Comparison of ENCODE assay signal across 8 mouse cellular contexts in genomic region chr4:41506906-41507305, GRCm38 (mm10). TPM values are rescaled to one million over a fixed set of nuclear protein-coding genes. Genes with fewer than 3 reads are reported as not detected.
DNase-seq lines count a peak whose midpoint lies in the region; ATAC-seq and TF ChIP-seq lines count a peak whose summit lies in the region.

No protein-coding gene starts in this region.

- no peaks in the 10 kb centered on the region for H3K4me1 ChIP-seq in embryonic fibroblast, embryonic 13.5 days (ENCODE audit: control insufficient read depth, insufficient read depth, low read length)
- peaks cover 13% of the 10 kb centered on the region; the same call in 1 of the 2 replicates for H3K4me1 ChIP-seq in midbrain, postnatal 0 days (ENCODE audit: insufficient read depth, low read length)

- WGBS in midbrain, postnatal 0 days, result 0% methylated on average over 29 of the region's 29 CpGs

- peak; percentile 64 for ATAC-seq in midbrain, postnatal 0 days (ENCODE audit: low FRiP score)

- H3K4me2 ChIP-seq in midbrain, postnatal 0 days (ENCODE audit: low read depth, low read length, poor library complexity, severe bottlenecking), result peak overlapping the region; percentile 82

- no peak overlapping the region for H3K27ac ChIP-seq in embryonic fibroblast, embryonic 13.5 days (ENCODE audit: insufficient read depth, low read length)
- H3K27ac ChIP-seq in midbrain, postnatal 0 days (ENCODE audit: low read depth, low read length), result peak overlapping the region; percentile 62

- no peak for TF ChIP-seq CTCF in brain, embryonic 14.5 days (IDR thresholded peaks at IDR 0.05; ENCODE audit: borderline replicate concordance, extremely low read depth, insufficient read depth, insufficient read length)
- TF ChIP-seq CTCF in embryonic fibroblast, embryonic 13.5 days (IDR thresholded peaks at IDR 0.05; ENCODE audit: borderline replicate concordance, insufficient read depth, low read length), result no peak
- TF ChIP-seq CTCF in midbrain, postnatal 0 days (IDR thresholded peaks at IDR 0.05), result peak; percentile 28; the same call in 1 of the 2 replicates

- peak; percentile 74; the same call in 1 of the 2 replicates for TF ChIP-seq POLR2A in brain, embryonic 14.5 days (IDR thresholded peaks at IDR 0.05; ENCODE audit: borderline replicate concordance, extremely low read depth, insufficient read depth, insufficient read length, poor library complexity, severe bottlenecking)
- peak; percentile 71 for TF ChIP-seq POLR2A in embryonic fibroblast, embryonic 13.5 days (IDR thresholded peaks at IDR 0.05; ENCODE audit: low read depth, low read length)

- H3K4me3 ChIP-seq in embryonic fibroblast, embryonic 13.5 days (ENCODE audit: insufficient read depth, low read length), result peak overlapping the region; percentile 37
- peak overlapping the region; percentile 43 for H3K4me3 ChIP-seq in midbrain, postnatal 0 days (ENCODE audit: low read depth, low read length)

- no peaks in the 10 kb centered on the region for H3K27me3 ChIP-seq in midbrain, postnatal 0 days (ENCODE audit: insufficient read depth, low read length)

- H3K36me3 ChIP-seq in midbrain, postnatal 0 days (ENCODE audit: insufficient read depth, low read length), result no peaks in the 10 kb centered on the region

- H3K9ac ChIP-seq in midbrain, postnatal 0 days (replicated peaks; ENCODE audit: low read length, poor library complexity, severe bottlenecking), result peak overlapping the region; percentile 71

- no peaks in the 10 kb centered on the region for H3K9me3 ChIP-seq in midbrain, postnatal 0 days (ENCODE audit: low read length)

- DNase-seq in B cell, adult 2 months, result peak; percentile 82 to 84
- DNase-seq in brain, embryonic 14.5 days (ENCODE audit: low read depth), result peak; percentile 95
- peak; percentile 79 to 88 for DNase-seq in heart, adult 9 months (ENCODE audit: low spot score in 2 of 2)
- DNase-seq in kidney, adult 9 months, result peak; percentile 92
- DNase-seq in liver, result peak; percentile 88
- peak; percentile 89 for DNase-seq in midbrain, postnatal 0 days (ENCODE audit: low spot score)
- DNase-seq in spleen, postnatal 14 days (ENCODE audit: low spot score in 2 of 2), result peak; percentile 51 to 61

RNA-seq across cellular contexts. Expression of gene AI464131, which starts 4.0 kb away (rescaled TPM):
- 4.0 and 8.3 TPM in 2 replicates for polyA plus RNA-seq in brain, embryonic 14.5 days (2012; rRNA removed)
- polyA plus RNA-seq in embryonic fibroblast, embryonic 13.5 days (2011; ENCODE audit: insufficient read length, low read depth, missing spikeins), result 5.5 and 6.0 TPM in 2 replicates
- total RNA-seq in midbrain, postnatal 0 days (2014; rRNA removed), result 40.5 and 46.0 TPM in 2 replicates
- 15.7 and 18.1 TPM in 2 replicates for polyA plus RNA-seq in midbrain, postnatal 0 days (2015; fragmentation: Nextera tagmentation; extraction: Ambion mirVana)

RNA-seq across cellular contexts. Expression of gene 1110017D15Rik, which starts 10.2 kb away (rescaled TPM):
- 8.3 and 10.3 TPM in 2 replicates for polyA plus RNA-seq in brain, embryonic 14.5 days (2012; rRNA removed)
- not detected in 2 replicates for polyA plus RNA-seq in embryonic fibroblast, embryonic 13.5 days (2011; ENCODE audit: insufficient read length, low read depth, missing spikeins)
- 10.9 and 11.8 TPM in 2 replicates for total RNA-seq in midbrain, postnatal 0 days (2014; rRNA removed)
- polyA plus RNA-seq in midbrain, postnatal 0 days (2015; fragmentation: Nextera tagmentation; extraction: Ambion mirVana), result 18.1 and 20.7 TPM in 2 replicates

RNA-seq across cellular contexts. Expression of gene Nudt2, which starts 42.0 kb away (rescaled TPM):
- polyA plus RNA-seq in brain, embryonic 14.5 days (2012; rRNA removed), result 37.8 and 41.5 TPM in 2 replicates
- polyA plus RNA-seq in embryonic fibroblast, embryonic 13.5 days (2011; ENCODE audit: insufficient read length, low read depth, missing spikeins), result 28.6 and 40.4 TPM in 2 replicates
- 28.3 and 41.0 TPM in 2 replicates for total RNA-seq in midbrain, postnatal 0 days (2014; rRNA removed)
- 70.7 and 79.9 TPM in 2 replicates for polyA plus RNA-seq in midbrain, postnatal 0 days (2015; fragmentation: Nextera tagmentation; extraction: Ambion mirVana)

RNA-seq across cellular contexts. Expression of gene Kif24, which starts 42.2 kb away (rescaled TPM):
- polyA plus RNA-seq in brain, embryonic 14.5 days (2012; rRNA removed), result 4.2 TPM in 2 replicates
- 3.6 and 5.8 TPM in 2 replicates for polyA plus RNA-seq in embryonic fibroblast, embryonic 13.5 days (2011; ENCODE audit: insufficient read length, low read depth, missing spikeins)
- 2.7 and 4.9 TPM in 2 replicates for total RNA-seq in midbrain, postnatal 0 days (2014; rRNA removed)
- polyA plus RNA-seq in midbrain, postnatal 0 days (2015; fragmentation: Nextera tagmentation; extraction: Ambion mirVana), result 1.4 TPM in 2 replicates
